Mouse (Mus musculus): ENCODE results near the gene Pjvk. TPM values are rescaled to one million over a fixed set of nuclear protein-coding genes. Genes with fewer than 3 reads are reported as not detected.

Pjvk gene
- 0.19 TPM in 1 of 2 replicates, not detected in the other for polyA plus RNA-seq (2014; fragmentation: Nextera tagmentation; extraction: Ambion mirVana)

DNA sequence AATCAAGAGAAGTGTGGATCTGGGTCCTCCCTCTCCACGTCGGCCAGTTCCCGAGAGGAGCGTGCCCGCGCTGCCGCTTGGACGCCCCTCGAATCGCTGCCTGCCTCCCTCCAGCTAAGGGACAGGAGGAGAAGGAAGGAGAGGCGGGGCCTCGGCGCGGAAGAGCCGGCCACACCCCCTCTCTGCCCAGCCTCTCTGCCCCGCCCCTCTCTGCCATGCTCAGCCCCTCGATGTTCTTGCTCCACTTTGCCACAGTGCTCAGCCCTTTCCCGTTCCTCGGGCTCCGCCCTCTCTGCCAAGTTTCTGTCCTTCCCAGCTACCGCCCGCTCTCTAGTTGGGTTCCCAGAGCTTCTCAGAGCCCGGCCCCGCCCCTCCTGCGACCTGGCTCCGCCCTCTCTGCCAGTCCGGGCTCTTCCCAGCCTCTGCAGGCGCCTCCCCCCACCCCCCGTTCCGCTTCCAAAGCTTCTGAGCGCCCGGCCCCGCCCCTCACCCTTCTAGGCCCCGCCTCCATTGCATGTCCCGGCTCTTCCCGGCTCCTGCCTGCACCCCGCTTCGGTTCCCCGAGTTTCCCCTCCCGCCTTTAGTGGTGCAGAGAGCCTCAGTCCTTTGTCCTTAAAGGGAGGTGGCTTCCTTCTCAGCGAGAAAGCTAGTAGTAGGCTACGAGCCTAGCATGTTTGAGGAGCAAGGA lies at the start of gene Pjvk, which contains the start of gene Prkra:
Gene Pjvk, plus strand, starts transcription at position 594 of the 688 bp plus-strand sequence.
Gene Prkra, minus strand, starts transcription at position 133 of the 688 bp plus-strand sequence.
- Histone ChIP-seq H3K4me2 (peak within 1 kb of the TSS; percentile 78), H3K9ac (ENCODE audit: low read depth, low read length) (peak within 1 kb of the TSS; percentile 80), H3K4me1 (ENCODE audit: control insufficient read depth, insufficient read depth, low read length) (peaks cover 12% of the 10 kb centered on the region), H3K27me3 (ENCODE audit: control insufficient read depth, insufficient read depth, low read length) (no peaks in the 10 kb centered on the region), H3K36me3 (ENCODE audit: control insufficient read depth, insufficient read depth, low read length) (no peaks in the 10 kb centered on the region), H3K27ac (ENCODE audit: low read depth, low read length) (peak within 1 kb of the TSS; percentile 85), H3K9me3 (replicated peaks; ENCODE audit: control insufficient read depth, low read length) (no peaks in the 10 kb centered on the region), H3K4me3 (ENCODE audit: low read depth, low read length) (peak within 1 kb of the TSS; percentile 64)
- 0% methylated on average over 37 of the region's 42 CpGs for WGBS (ENCODE audit: insufficient replicate concordance)
- peak; percentile 96 for ATAC-seq (replicated peaks; ENCODE audit: insufficient number of reproducible peaks, low FRiP score, low TSS enrichment)

DNA sequence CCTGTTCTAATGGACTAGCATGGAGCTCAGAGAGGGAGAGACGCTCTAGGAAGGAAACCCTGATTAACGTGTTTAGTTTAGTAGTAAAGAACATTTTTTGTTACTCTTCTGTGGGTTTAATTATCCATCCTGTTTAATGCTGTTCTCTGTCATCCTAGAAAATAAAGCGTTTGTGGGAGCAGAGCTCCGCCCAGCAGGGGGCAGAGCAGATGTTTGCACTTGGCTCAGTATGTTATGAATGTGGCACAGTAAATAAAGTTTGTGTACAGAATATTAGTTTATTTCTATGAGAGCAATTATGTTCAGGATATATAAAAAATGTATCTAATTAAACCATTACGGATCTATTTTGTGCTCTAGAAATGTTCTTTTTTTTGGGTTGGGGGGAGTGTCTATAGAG lies 49.1 kb upstream of the Pjvk start:
- Histone ChIP-seq H3K9ac (ENCODE audit: low read depth, low read length) (no peak overlapping the region), H3K36me3 (ENCODE audit: control insufficient read depth, insufficient read depth, low read length) (no peaks in the 10 kb centered on the region; the same call in 1 of the 2 replicates), H3K9me3 (replicated peaks; ENCODE audit: control insufficient read depth, low read length) (no peaks in the 10 kb centered on the region), H3K27ac (ENCODE audit: low read depth, low read length) (no peak overlapping the region), H3K4me1 (ENCODE audit: control insufficient read depth, insufficient read depth, low read length) (no peaks in the 10 kb centered on the region), H3K27me3 (ENCODE audit: control insufficient read depth, insufficient read depth, low read length) (no peaks in the 10 kb centered on the region), H3K4me2 (no peak overlapping the region), H3K4me3 (ENCODE audit: low read depth, low read length) (no peak overlapping the region)
- ATAC-seq (replicated peaks; ENCODE audit: insufficient number of reproducible peaks, low FRiP score, low TSS enrichment): no peak
- 72% methylated on average over 5 of the region's 5 CpGs for WGBS (ENCODE audit: insufficient replicate concordance)

DNA sequence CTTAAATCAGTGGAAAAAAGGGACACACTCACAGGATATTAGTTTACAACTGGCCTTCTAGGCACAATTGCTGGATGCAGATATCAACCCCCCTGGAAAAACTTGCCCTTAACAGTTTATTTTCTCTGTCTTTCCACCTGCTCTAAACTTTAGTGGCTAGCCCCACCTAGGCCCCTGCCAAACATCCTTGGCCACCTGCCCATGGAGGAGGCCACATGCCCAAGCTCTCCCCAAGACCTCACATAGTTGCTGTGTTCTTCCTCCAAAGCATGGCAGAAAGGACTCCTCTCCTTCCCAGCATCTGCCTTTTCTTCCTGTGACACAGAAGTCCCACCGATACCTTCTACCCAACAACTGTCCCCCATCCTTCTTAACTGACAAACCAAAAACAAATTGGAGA lies 46.0 kb upstream of the Pjvk start:
- Histone ChIP-seq H3K27me3 (ENCODE audit: control insufficient read depth, insufficient read depth, low read length) (no peaks in the 10 kb centered on the region), H3K4me2 (no peak overlapping the region), H3K9ac (ENCODE audit: low read depth, low read length) (no peak overlapping the region), H3K9me3 (replicated peaks; ENCODE audit: control insufficient read depth, low read length) (no peaks in the 10 kb centered on the region), H3K27ac (ENCODE audit: low read depth, low read length) (no peak overlapping the region), H3K36me3 (ENCODE audit: control insufficient read depth, insufficient read depth, low read length) (no peaks in the 10 kb centered on the region), H3K4me1 (ENCODE audit: control insufficient read depth, insufficient read depth, low read length) (no peaks in the 10 kb centered on the region), H3K4me3 (ENCODE audit: low read depth, low read length) (no peak overlapping the region)
- no peak for ATAC-seq (replicated peaks; ENCODE audit: insufficient number of reproducible peaks, low FRiP score, low TSS enrichment)
- WGBS (ENCODE audit: insufficient replicate concordance): 85% methylated on average over 1 of the region's 1 CpGs

DNA sequence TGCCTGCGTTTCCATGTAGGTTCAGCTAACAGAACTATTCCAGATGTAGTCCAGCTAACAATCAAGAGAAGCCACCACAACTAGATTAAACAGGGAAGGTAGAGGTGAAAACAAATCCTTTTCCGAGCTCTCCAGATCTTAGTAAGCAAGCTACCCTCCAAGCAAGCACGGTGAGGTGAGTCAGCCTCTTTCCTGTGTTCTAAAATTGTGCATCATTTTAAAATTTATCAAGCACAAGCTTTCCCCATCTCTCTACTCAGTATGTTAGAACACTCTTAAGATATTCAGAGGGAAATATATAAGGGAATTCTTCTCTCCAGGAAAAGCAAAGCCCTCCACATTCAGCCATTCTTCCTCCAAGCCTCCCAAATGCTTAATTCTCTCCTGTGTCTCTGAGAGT lies 41.6 kb upstream of the Pjvk start:
- Histone ChIP-seq H3K9ac (ENCODE audit: low read depth, low read length) (no peak overlapping the region), H3K4me3 (ENCODE audit: low read depth, low read length) (no peak overlapping the region), H3K4me1 (ENCODE audit: control insufficient read depth, insufficient read depth, low read length) (no peaks in the 10 kb centered on the region), H3K27ac (ENCODE audit: low read depth, low read length) (no peak overlapping the region), H3K36me3 (ENCODE audit: control insufficient read depth, insufficient read depth, low read length) (no peaks in the 10 kb centered on the region), H3K9me3 (replicated peaks; ENCODE audit: control insufficient read depth, low read length) (no peaks in the 10 kb centered on the region), H3K27me3 (ENCODE audit: control insufficient read depth, insufficient read depth, low read length) (no peaks in the 10 kb centered on the region), H3K4me2 (no peak overlapping the region)
- 75% methylated on average over 3 of the region's 3 CpGs for WGBS (ENCODE audit: insufficient replicate concordance)
- no peak for ATAC-seq (replicated peaks; ENCODE audit: insufficient number of reproducible peaks, low FRiP score, low TSS enrichment)

DNA sequence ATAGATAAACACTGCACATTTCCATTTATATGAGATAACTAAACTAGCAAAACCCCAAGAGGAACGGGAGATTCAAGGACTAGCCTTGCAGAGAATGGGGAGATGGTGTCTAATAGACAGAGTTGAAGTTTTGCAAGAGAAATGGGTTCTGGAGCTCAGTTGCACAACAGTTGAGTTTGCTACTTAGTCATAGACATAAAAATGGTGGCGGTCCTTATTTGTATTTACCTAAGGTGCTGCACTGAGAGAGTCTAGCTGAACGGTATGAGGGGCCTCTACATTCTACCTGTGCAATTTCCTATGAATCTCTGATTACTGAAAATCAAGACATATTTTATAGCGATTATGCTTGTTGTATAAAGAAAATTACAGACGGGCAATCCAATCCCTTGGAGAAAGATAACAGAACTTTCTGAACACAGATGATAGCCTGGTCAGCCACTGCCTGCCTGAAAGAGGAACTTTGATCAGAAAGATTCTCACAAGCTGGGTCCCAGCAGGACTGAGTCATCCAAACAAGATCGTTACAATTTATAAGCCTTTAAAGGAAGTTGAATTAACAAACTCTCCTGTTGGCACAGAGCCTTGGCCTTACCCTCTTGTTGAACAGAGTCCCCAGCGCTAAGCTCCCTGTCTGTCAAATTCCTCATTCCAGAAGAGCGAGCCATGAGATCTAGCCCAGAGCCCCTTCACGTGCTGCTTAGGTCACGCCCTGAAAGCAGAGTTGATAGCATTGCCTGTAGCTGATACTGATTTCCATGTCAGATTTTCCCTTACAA lies 37.8 kb upstream of the Pjvk start:
- H3K4me3 ChIP-seq (ENCODE audit: low read depth, low read length): no peak overlapping the region
- H3K36me3 ChIP-seq (ENCODE audit: control insufficient read depth, insufficient read depth, low read length): no peaks in the 10 kb centered on the region
- ATAC-seq (replicated peaks; ENCODE audit: insufficient number of reproducible peaks, low FRiP score, low TSS enrichment): no peak
- H3K9ac ChIP-seq (ENCODE audit: low read depth, low read length): no peak overlapping the region
- no peaks in the 10 kb centered on the region for H3K27me3 ChIP-seq (ENCODE audit: control insufficient read depth, insufficient read depth, low read length)
- 68% methylated on average over 10 of the region's 10 CpGs for WGBS (ENCODE audit: insufficient replicate concordance)
- H3K4me1 ChIP-seq (ENCODE audit: control insufficient read depth, insufficient read depth, low read length): no peaks in the 10 kb centered on the region
- no peak overlapping the region for H3K4me2 ChIP-seq
- H3K9me3 ChIP-seq (replicated peaks; ENCODE audit: control insufficient read depth, low read length): no peaks in the 10 kb centered on the region
- H3K27ac ChIP-seq (ENCODE audit: low read depth, low read length): no peak overlapping the region

DNA sequence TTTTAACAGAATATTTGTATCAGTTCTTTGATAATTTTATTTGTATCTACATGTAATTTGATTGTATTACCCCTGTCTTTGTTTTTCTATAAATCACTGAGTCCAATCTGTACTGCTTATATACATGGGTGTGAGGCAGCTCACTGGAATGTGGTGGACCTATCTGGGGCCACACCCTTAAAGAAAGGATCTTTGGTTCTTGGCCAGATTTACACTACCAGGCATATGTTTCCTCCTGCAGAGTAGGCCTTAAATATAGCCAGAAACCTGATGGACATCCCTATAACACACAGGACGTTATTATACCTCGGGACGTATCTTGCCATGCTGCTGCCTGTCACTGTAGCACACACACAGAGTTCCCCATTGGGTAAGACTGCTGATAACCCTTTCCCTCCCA lies 36.3 kb upstream of the Pjvk start:
- Histone ChIP-seq H3K4me2 (no peak overlapping the region), H3K9ac (ENCODE audit: low read depth, low read length) (no peak overlapping the region), H3K4me3 (ENCODE audit: low read depth, low read length) (no peak overlapping the region), H3K36me3 (ENCODE audit: control insufficient read depth, insufficient read depth, low read length) (no peaks in the 10 kb centered on the region), H3K9me3 (replicated peaks; ENCODE audit: control insufficient read depth, low read length) (no peaks in the 10 kb centered on the region), H3K27ac (ENCODE audit: low read depth, low read length) (no peak overlapping the region), H3K27me3 (ENCODE audit: control insufficient read depth, insufficient read depth, low read length) (no peaks in the 10 kb centered on the region), H3K4me1 (ENCODE audit: control insufficient read depth, insufficient read depth, low read length) (no peaks in the 10 kb centered on the region)
- 77% methylated on average over 3 of the region's 3 CpGs for WGBS (ENCODE audit: insufficient replicate concordance)
- ATAC-seq (replicated peaks; ENCODE audit: insufficient number of reproducible peaks, low FRiP score, low TSS enrichment): no peak

DNA sequence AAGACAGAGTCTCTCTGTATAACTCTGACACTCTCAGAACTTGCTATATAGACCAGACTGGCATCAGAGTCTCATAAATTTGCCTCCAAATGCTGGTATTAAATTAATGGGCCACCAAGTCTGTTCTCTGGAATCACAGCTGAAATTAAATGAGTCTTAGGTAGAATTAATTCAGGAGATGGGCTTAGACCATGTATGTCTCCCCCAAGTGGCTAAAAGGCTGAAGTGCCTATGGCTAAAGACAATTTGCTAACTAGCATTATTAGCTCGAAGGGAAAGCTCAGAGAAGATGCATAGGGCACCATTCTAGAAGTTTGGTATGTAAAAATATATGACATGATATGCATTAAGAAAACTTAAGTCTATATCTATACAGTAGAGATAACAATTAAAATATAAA lies 30.2 kb upstream of the Pjvk start:
- Histone ChIP-seq H3K4me1 (ENCODE audit: control insufficient read depth, insufficient read depth, low read length) (no peaks in the 10 kb centered on the region), H3K9ac (ENCODE audit: low read depth, low read length) (no peak overlapping the region), H3K27me3 (ENCODE audit: control insufficient read depth, insufficient read depth, low read length) (no peaks in the 10 kb centered on the region), H3K4me2 (no peak overlapping the region), H3K4me3 (ENCODE audit: low read depth, low read length) (no peak overlapping the region), H3K27ac (ENCODE audit: low read depth, low read length) (no peak overlapping the region), H3K36me3 (ENCODE audit: control insufficient read depth, insufficient read depth, low read length) (no peaks in the 10 kb centered on the region), H3K9me3 (replicated peaks; ENCODE audit: control insufficient read depth, low read length) (no peaks in the 10 kb centered on the region)
- ATAC-seq (replicated peaks; ENCODE audit: insufficient number of reproducible peaks, low FRiP score, low TSS enrichment): no peak
- 69% methylated on average over 1 of the region's 1 CpGs for WGBS (ENCODE audit: insufficient replicate concordance)

DNA sequence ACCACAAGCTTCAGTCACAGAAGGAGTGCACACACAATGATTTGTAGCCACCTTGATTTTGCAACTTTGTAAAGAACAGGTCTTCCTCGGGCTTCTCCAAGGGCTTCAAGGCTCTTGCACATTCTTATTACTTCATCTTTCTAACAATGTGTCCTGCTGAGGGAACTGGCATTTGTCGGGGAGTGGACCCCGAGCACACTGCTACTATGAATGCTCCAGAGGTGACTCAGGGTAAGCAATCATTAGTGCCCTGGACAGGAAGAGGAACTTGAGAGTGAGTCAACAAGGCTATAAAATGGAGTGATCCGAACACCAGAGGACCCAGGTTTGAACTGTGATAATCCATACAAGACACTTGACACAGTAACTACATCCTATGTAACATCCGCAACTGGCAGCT lies 28.1 kb upstream of the Pjvk start:
- no peaks in the 10 kb centered on the region for H3K27me3 ChIP-seq (ENCODE audit: control insufficient read depth, insufficient read depth, low read length)
- H3K4me2 ChIP-seq: no peak overlapping the region
- WGBS (ENCODE audit: insufficient replicate concordance): 88% methylated on average over 5 of the region's 5 CpGs
- H3K9me3 ChIP-seq (replicated peaks; ENCODE audit: control insufficient read depth, low read length): peaks cover 4% of the 10 kb centered on the region; the same call in 1 of the 2 replicates
- no peaks in the 10 kb centered on the region for H3K4me1 ChIP-seq (ENCODE audit: control insufficient read depth, insufficient read depth, low read length)
- H3K27ac ChIP-seq (ENCODE audit: low read depth, low read length): no peak overlapping the region
- ATAC-seq (replicated peaks; ENCODE audit: insufficient number of reproducible peaks, low FRiP score, low TSS enrichment): no peak
- H3K36me3 ChIP-seq (ENCODE audit: control insufficient read depth, insufficient read depth, low read length): peaks cover 5% of the 10 kb centered on the region
- H3K9ac ChIP-seq (ENCODE audit: low read depth, low read length): no peak overlapping the region
- H3K4me3 ChIP-seq (ENCODE audit: low read depth, low read length): no peak overlapping the region
